Mouse (Mus musculus) midbrain, embryonic 12.5 days (tissue): ENCODE measurements around the gene Dnm3. TPM values are rescaled to one million over a fixed set of nuclear protein-coding genes. Genes with fewer than 3 reads are reported as not detected.

Source experiments
- ATAC-seq: fragments of 200-750 bp; cut with Nextera tagmentation; 2 replicates; pipeline ENCODE4 v1.8.0; 2017; ENCODE audit warnings: low read depth, moderate TSS enrichment, moderate library complexity; ENCODE audit not compliant: low FRiP score
- H3K27ac ChIP-seq: fragments of 300-500 bp; sonication (generic); replicated peaks from 2 replicates; pipeline ENCODE4 v1.5.1; 2016; ENCODE audit warnings: mild to moderate bottlenecking
- H3K27me3 ChIP-seq: fragments of 300-500 bp; sonication (generic); 2 replicates; pipeline ENCODE4 v1.6.1; 2016; ENCODE audit warnings: mild to moderate bottlenecking
- H3K36me3 ChIP-seq: fragments of 300-500 bp; sonication (generic); 2 replicates; pipeline ENCODE4 v1.6.1; 2016
- H3K4me1 ChIP-seq: fragments of 300-500 bp; sonication (generic); 2 replicates; pipeline ENCODE4 v1.6.1; 2016
- H3K4me2 ChIP-seq: fragments of 300-500 bp; sonication (generic); replicated peaks from 2 replicates; pipeline ENCODE4 v1.6.1; 2016; ENCODE audit warnings: mild to moderate bottlenecking, moderate library complexity
- H3K4me3 ChIP-seq: fragments of 300-500 bp; sonication (generic); 2 replicates; pipeline ENCODE4 v1.5.1; 2016; ENCODE audit warnings: mild to moderate bottlenecking
- H3K9ac ChIP-seq: fragments of 300-500 bp; sonication (generic); replicated peaks from 2 replicates; pipeline ENCODE4 v1.6.1; 2016; ENCODE audit warnings: mild to moderate bottlenecking, moderate library complexity
- H3K9me3 ChIP-seq: fragments of 300-500 bp; sonication (generic); 2 replicates; pipeline ENCODE4 v1.6.1; 2016; ENCODE audit warnings: mild to moderate bottlenecking
- WGBS: fragments of 180-500 bp; shearing (Covaris S2); methylation state at CpG from one replicate; pipeline ENCODE4 v1.1.7; 2016; 5-methylcytosine and 5-hydroxymethylcytosine counted together
- polyA plus RNA-seq: library from polyadenylated mRNA; unstranded; fragments of >200 nt; fragmentation: Nextera tagmentation; extraction: Ambion mirVana; gene quantifications from 2 replicates; pipeline ENCODE4 v1.2.1, GENCODE M21; 2016

Dnm3 gene
- polyA plus RNA-seq, 1 experiment from 2014 or later: 14.2 TPM

DNA sequence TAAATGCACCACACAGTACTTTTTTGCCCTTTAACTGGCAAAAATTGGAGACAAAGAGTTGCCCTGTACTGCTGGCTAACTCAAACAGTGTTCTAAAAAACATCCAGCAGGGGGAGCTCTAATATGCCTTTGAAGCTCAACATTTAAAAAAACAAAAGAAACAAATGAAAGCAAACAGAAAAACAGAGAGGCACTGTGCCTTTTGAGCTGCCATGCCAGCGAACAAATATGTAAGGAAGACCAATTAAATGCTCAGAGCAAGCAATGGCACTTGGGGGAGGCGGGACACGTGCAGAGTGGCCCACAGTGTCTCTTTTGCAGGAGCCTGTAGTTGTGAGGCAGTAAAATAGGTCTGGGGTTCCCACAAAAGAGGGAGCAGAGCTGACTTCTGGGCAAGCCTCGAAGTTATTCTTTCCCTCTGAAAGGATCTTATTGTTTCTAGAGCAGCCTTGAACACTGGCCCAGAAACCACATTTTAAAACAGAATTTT lies 477.9 kb downstream of the Dnm3 start:
- Histone ChIP-seq H3K27ac (peak overlapping the region; percentile 69), H3K9ac (0 out of 2 replicates have a peak overlapping the region, but pooled peaks have one; percentile 16), H3K27me3 (no peaks in the 10 kb centered on the region), H3K4me1 (peaks cover 26% of the 10 kb centered on the region), H3K36me3 (no peaks in the 10 kb centered on the region), H3K9me3 (no peaks in the 10 kb centered on the region), H3K4me2 (peak overlapping the region; percentile 32), H3K4me3 (no peak overlapping the region)
- peak; percentile 87 for ATAC-seq
- 6% methylated on average over 4 of the region's 4 CpGs for WGBS

- WGBS: 51% methylated on average over 5 of the region's 5 CpGs
- Histone ChIP-seq H3K27me3 (no peaks in the 10 kb centered on the region), H3K9ac (no peak overlapping the region), H3K36me3 (no peaks in the 10 kb centered on the region), H3K4me2 (0 out of 2 replicates have a peak overlapping the region, but pooled peaks have one; percentile 32), H3K4me1 (peaks cover 20% of the 10 kb centered on the region), H3K9me3 (no peaks in the 10 kb centered on the region), H3K27ac (peak overlapping the region; percentile 27; the same call in 1 of the 2 replicates), H3K4me3 (no peak overlapping the region)
- no peak for ATAC-seq
Measured at GRCm38 (mm10) chr1:161999338-161999737, 478.5 kb downstream of the Dnm3 start.

GRCm38 (mm10) chr1:161998781-161999180 lies 479.1 kb downstream of the Dnm3 start:
- H3K9me3 ChIP-seq: no peaks in the 10 kb centered on the region
- no peaks in the 10 kb centered on the region for H3K27me3 ChIP-seq
- H3K36me3 ChIP-seq: no peaks in the 10 kb centered on the region
- H3K4me3 ChIP-seq: no peak overlapping the region
- no peak overlapping the region for H3K4me2 ChIP-seq
- no peak overlapping the region for H3K27ac ChIP-seq
- no peak for ATAC-seq
- H3K4me1 ChIP-seq: peaks cover 15% of the 10 kb centered on the region
- no peak overlapping the region for H3K9ac ChIP-seq
- 80% methylated on average over 4 of the region's 4 CpGs for WGBS

GRCm38 (mm10) chr1:161992389-161992788 lies 485.4 kb downstream of the Dnm3 start:
- no peak overlapping the region for H3K4me3 ChIP-seq
- no peak overlapping the region for H3K4me2 ChIP-seq
- no peaks in the 10 kb centered on the region for H3K4me1 ChIP-seq
- no peak overlapping the region for H3K9ac ChIP-seq
- H3K27ac ChIP-seq: no peak overlapping the region
- ATAC-seq: no peak
- no peaks in the 10 kb centered on the region for H3K9me3 ChIP-seq
- H3K36me3 ChIP-seq: no peaks in the 10 kb centered on the region
- no peaks in the 10 kb centered on the region for H3K27me3 ChIP-seq
- WGBS: 95% methylated on average over 7 of the region's 7 CpGs

- 94% methylated on average over 11 of the region's 11 CpGs for WGBS
- H3K9ac ChIP-seq: no peak overlapping the region
- no peak overlapping the region for H3K27ac ChIP-seq
- no peak overlapping the region for H3K4me2 ChIP-seq
- H3K4me3 ChIP-seq: no peak overlapping the region
- H3K9me3 ChIP-seq: no peaks in the 10 kb centered on the region
- no peaks in the 10 kb centered on the region for H3K4me1 ChIP-seq
- H3K27me3 ChIP-seq: no peaks in the 10 kb centered on the region
- no peak for ATAC-seq
- H3K36me3 ChIP-seq: no peaks in the 10 kb centered on the region
Measured at GRCm38 (mm10) chr1:161991846-161992245, 486.0 kb downstream of the Dnm3 start.

DNA sequence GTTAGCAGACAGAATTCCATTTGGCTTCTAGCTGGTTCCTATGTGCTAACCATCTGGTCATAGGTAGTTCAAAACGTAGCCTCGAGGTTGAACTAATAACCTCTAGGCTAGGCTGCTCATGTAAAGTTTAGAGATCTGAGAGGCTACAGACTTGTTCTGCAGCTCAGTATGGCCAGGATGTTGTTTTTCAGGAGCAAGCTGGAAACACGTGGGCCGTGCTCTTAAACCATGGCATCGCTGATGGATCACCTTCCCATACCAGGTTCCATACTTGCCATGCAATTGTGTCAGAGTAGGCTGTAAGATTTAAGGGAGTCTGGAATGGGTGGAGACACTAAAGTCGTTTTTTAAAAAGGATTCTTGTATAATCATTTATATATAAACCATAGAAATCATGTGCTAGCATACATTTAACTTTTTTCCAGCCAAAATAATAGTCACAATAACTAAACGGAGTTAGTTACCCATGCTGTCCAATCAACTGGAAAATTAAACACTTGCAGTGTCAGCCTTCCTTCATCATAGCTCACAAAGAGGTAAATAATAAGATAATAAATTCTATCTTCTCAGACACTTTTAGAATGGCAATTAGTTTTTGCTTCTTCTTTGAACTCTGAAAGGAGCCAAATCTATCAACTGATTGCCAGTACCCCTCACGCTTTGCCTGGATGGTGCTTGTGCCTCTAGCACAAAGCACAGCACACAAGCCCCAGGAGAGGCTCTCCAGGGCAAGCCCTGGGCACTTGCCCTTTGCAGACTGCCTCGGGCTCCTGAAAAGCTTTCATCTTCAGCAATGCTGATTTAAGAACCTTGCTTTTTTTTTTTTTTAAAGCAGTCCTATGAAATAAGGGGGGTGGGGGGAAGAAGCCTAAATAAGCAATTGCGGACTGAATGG lies 486.9 kb downstream of the Dnm3 start:
- ATAC-seq: no peak
- Histone ChIP-seq H3K4me1 (no peaks in the 10 kb centered on the region), H3K36me3 (no peaks in the 10 kb centered on the region), H3K27ac (no peak overlapping the region), H3K27me3 (no peaks in the 10 kb centered on the region), H3K4me2 (no peak overlapping the region), H3K4me3 (no peak overlapping the region), H3K9me3 (no peaks in the 10 kb centered on the region), H3K9ac (no peak overlapping the region)
- 71% methylated on average over 10 of the region's 10 CpGs for WGBS

DNA sequence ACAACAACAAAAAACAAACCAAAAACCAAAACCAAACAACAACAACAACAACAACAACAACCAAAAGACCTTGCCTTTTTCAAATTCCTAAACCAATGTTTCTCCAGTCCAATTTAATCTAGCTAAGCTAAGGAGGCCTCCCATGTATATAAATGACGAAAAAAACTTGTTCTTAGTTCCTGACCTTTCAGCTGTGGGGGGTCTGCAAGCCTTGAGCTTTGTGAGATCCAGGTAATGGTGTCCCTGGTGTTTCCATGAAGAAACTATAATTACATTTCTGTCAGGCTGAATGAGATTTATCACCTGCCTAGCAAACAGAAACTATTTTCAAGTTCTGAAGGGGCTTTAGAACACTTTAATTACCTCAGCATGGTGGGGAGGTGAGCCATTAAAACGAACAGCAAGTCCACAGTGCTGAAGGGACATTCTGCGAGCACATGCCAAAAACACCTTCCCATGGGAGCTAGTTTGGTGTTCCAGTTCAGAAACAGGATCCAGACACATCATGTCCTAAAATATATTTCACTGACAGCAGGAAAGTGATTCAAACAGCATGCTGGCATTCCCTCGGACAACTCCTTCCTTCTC lies 493.8 kb downstream of the Dnm3 start:
- H3K9ac ChIP-seq: no peak overlapping the region
- 42% methylated on average over 4 of the region's 4 CpGs for WGBS
- no peaks in the 10 kb centered on the region for H3K4me1 ChIP-seq
- no peaks in the 10 kb centered on the region for H3K27me3 ChIP-seq
- ATAC-seq: no peak
- no peak overlapping the region for H3K27ac ChIP-seq
- no peaks in the 10 kb centered on the region for H3K36me3 ChIP-seq
- H3K4me2 ChIP-seq: no peak overlapping the region
- H3K4me3 ChIP-seq: no peak overlapping the region
- H3K9me3 ChIP-seq: no peaks in the 10 kb centered on the region

- no peaks in the 10 kb centered on the region for H3K36me3 ChIP-seq
- 79% methylated on average over 6 of the region's 6 CpGs for WGBS
- H3K9me3 ChIP-seq: no peaks in the 10 kb centered on the region
- H3K4me2 ChIP-seq: no peak overlapping the region
- no peaks in the 10 kb centered on the region for H3K4me1 ChIP-seq
- no peak overlapping the region for H3K27ac ChIP-seq
- no peak for ATAC-seq
- no peak overlapping the region for H3K4me3 ChIP-seq
- no peaks in the 10 kb centered on the region for H3K27me3 ChIP-seq
- no peak overlapping the region for H3K9ac ChIP-seq
Measured at GRCm38 (mm10) chr1:161983451-161983850, 494.4 kb downstream of the Dnm3 start.

- H3K27me3 ChIP-seq: no peaks in the 10 kb centered on the region
- peaks cover 5% of the 10 kb centered on the region; the same call in 1 of the 2 replicates for H3K4me1 ChIP-seq
- H3K4me3 ChIP-seq: no peak overlapping the region
- no peaks in the 10 kb centered on the region for H3K9me3 ChIP-seq
- 86% methylated on average over 9 of the region's 9 CpGs for WGBS
- no peak overlapping the region for H3K4me2 ChIP-seq
- H3K36me3 ChIP-seq: no peaks in the 10 kb centered on the region
- no peak for ATAC-seq
- no peak overlapping the region for H3K27ac ChIP-seq
- H3K9ac ChIP-seq: no peak overlapping the region
Measured at GRCm38 (mm10) chr1:161980626-161981298, 497.1 kb downstream of the Dnm3 start.

- H3K27me3 ChIP-seq: no peaks in the 10 kb centered on the region
- H3K4me2 ChIP-seq: no peak overlapping the region
- no peak overlapping the region for H3K9ac ChIP-seq
- H3K27ac ChIP-seq: no peak overlapping the region
- peaks cover 5% of the 10 kb centered on the region; the same call in 1 of the 2 replicates for H3K4me1 ChIP-seq
- WGBS: 86% methylated on average over 2 of the region's 2 CpGs
- no peaks in the 10 kb centered on the region for H3K9me3 ChIP-seq
- no peaks in the 10 kb centered on the region for H3K36me3 ChIP-seq
- H3K4me3 ChIP-seq: no peak overlapping the region
- no peak for ATAC-seq
Measured at GRCm38 (mm10) chr1:161980046-161980445, 497.8 kb downstream of the Dnm3 start.

DNA sequence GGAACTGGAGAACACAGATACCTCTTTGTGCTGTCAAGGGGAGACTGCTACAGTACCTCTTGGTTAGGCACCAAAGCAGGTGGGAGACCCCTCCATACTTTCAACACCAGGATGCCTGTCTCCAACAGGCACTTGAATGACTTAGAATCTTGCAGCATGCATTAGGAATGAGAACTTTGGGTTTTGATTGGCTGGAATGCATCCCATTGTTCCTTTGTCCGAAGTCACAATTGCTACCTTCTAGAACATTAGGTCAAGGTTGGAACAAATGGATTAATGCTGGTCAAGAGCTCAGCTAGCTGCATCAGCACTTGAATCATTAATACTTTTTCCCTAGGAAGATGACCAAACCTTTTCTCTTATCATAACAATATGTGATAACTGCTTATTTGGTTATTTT lies 498.3 kb downstream of the Dnm3 start, which contains the start of gene 4930558K02Rik:
Gene 4930558K02Rik, minus strand, starts transcription at position 101 of the 400 bp plus-strand sequence.
- Histone ChIP-seq H3K9ac (no peak within 1 kb of the TSS), H3K27ac (no peak within 1 kb of the TSS), H3K4me3 (no peak within 1 kb of the TSS), H3K4me1 (peaks cover 5% of the 10 kb centered on the region; the same call in 1 of the 2 replicates), H3K36me3 (no peaks in the 10 kb centered on the region), H3K27me3 (no peaks in the 10 kb centered on the region), H3K4me2 (no peak within 1 kb of the TSS), H3K9me3 (no peaks in the 10 kb centered on the region)
- ATAC-seq: no peak
- 82% methylated on average over 1 of the region's 1 CpGs for WGBS
